Mouse (Mus musculus): ENCODE measurements around the gene Psma5. TPM values are rescaled to one million over a fixed set of nuclear protein-coding genes. Genes with fewer than 3 reads are reported as not detected.

Gene Psma5
- polyA plus RNA-seq (2012; rRNA removed) = 22.6 and 23.4 TPM in 2 replicates

DNA sequence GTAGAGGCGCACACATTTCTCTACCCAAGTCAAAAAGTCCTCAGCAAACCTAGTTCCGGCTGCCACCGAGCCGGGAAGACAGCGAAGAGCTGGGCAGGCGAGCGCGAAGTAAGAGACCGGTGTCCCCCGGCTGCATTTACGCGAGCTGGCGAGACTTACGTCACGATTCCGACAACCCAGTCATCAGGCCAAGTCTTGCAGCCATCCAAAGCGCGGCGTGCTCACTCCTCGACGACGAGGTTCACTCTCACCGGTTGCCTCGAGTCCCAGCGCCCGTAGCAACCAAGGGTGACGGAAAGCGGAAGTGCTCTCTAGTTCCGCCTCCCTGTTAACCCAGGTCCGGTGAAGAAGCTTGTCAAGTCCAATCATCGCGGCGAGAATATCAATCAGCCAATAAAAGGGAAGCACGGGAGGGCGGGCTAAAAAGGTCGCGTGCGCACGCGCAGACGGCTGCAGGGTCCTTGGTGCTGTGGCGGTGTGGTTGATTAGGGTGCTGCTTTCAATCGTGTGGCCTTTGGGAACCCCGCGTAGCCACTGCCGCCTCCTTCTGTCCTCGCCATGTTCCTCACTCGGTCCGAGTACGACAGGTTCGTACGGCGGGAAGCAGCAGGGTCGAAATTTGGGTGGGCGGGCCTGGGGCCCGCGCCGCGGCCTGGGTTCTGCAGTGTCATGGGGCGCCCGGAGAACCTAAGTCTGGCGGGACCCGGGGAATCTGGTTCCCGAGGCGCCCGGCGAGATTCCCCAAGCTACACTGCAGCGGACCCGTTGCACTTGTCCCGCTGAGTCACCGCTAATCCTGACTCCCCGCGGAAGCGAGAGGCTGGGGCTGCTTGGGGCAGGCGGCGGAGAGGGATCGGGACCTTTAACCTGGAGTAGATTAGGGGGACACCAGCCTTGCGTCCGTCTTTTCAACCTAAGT, at the start of gene Psma5:
TSS of gene Psma5 (plus strand) at position 208 of the 919 bp plus-strand sequence.

DNA sequence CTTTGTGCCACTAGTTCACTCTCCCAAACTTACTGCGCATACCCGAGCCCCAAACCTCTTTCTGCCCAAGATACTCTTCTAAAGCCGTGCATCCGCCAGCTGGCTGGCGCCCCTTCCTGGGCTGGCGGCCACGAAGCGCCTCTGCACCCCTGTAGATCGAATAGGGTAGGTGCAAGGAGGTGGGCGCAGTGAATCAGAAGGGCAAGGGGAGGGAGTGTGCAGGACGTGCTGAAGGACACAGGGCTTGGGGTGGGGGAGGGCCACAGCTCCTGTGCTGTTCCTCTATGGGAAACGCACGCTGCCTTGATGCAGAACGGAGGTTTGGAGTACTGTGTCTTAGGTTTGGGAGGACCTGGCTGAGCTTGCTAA, 46.0 kb upstream of the Psma5 start, which contains the start of gene Atxn7l2:
TSS of gene Atxn7l2 (minus strand) at position 164 of the 369 bp plus-strand sequence.

DNA sequence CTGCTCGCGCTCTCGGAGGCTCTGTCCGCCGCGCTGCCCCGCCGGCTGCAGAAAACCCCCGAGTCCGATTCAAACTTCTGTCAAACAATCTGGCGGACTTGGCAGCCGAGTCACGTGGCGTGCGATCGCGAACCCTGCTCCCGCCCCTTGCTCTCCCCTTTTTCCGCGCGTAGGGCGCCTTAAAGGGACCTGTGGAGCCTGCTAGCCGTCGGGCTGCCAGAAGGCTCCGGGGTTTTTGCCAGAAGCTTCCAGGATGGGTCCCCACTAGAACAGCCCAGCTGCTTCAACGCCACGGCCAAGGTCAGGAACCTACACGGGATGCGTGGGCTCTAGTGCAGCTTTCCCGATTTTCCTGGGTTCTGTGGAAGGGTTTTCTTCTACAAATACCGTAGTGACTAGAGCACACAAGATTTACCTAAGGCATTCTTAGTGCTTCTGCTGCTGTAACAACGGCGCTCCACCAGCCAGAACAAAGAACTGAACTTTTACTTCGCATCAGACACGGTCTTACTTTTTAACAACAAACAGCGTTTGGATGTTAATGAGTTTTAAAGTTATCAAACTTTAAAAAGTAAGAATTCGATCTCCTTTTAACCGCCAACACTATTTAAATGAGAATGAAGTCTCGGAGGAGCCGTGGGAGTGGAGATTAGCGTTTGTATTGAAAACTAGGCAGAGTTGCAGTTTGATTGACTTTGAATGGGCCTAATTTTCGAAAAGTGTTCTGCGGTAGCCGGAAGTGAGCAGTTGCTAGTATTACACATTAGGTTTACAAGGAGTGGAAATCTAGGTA, 30.0 kb upstream of the Psma5 start, which contains the start of gene Sypl2:
TSS of gene Sypl2 (minus strand) at position 91 of the 793 bp plus-strand sequence.

DNA sequence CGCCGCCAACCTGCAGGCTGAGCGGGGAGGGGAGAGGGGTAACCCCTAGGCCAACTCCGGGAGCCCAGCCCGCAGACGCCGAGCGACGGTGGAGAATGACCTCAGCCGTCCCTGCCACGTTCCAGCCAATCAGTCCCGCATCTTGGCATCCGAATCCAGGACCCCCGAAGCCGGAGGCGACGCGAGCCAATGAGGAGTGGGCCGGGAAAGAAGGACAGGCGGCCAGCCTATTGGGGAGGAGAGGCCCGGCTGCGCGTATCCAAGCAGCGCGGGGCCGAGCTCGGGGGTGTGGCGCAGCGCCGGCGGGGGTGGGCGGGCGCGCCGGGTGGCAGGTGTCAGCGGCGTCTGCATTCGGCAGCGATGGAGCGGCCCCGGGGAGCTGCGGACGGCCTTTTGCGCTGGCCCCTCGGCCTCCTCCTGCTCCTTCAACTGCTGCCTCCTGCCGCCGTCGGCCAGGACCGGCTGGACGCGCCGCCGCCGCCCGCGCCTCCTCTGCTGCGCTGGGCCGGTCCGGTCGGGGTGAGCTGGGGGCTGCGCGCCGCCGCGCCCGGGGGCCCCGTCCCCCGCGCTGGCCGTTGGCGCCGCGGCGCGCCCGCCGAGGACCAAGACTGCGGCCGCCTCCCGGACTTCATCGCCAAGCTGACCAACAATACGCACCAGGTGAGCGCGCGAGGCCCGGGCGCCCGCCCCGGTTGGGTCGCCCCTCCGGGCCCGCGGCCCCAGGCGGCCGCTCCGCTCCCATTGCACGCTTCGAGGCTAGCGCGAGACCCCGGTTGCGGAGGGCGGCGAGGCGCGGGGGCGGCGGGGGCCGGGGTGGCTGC, 27.3 kb downstream of the Psma5 start, which contains the start of gene Sort1:
TSS of gene Sort1 (plus strand) at position 302 of the 821 bp plus-strand sequence.

Other genes starting within 250 kb of the Psma5 start
- gene Gstm1, start 239.0 kb upstream of the Psma5 start, polyA plus RNA-seq (2012; rRNA removed) = 766 and 864 TPM in 2 replicates
- gene Gstm4, start 212.0 kb upstream of the Psma5 start, polyA plus RNA-seq (2012; rRNA removed) = 12.6 and 14.9 TPM in 2 replicates
- gene Ampd2, start 170.3 kb upstream of the Psma5 start, polyA plus RNA-seq (2012; rRNA removed) = 141 and 154 TPM in 2 replicates
- 2.2 and 2.3 TPM in 2 replicates for gene Gnat2, start 164.1 kb upstream of the Psma5 start, polyA plus RNA-seq (2012; rRNA removed)
- gene Gnai3, start 110.8 kb upstream of the Psma5 start, polyA plus RNA-seq (2012; rRNA removed) = 15.0 and 19.4 TPM in 2 replicates
- gene Gpr61, start 102.0 kb upstream of the Psma5 start, polyA plus RNA-seq (2012; rRNA removed) = 0.07 and 0.09 TPM in 2 replicates
- gene Amigo1, start 70.6 kb upstream of the Psma5 start, polyA plus RNA-seq (2012; rRNA removed) = 34.4 and 35.8 TPM in 2 replicates
- 10.4 and 13.1 TPM in 2 replicates for gene Cyb561d1, start 55.7 kb upstream of the Psma5 start, polyA plus RNA-seq (2012; rRNA removed)
- 5.9 and 7.4 TPM in 2 replicates for gene Atxn7l2, start 46.0 kb upstream of the Psma5 start, polyA plus RNA-seq (2012; rRNA removed)
- 0.66 and 0.67 TPM in 2 replicates for gene Sypl2, start 30.3 kb upstream of the Psma5 start, polyA plus RNA-seq (2012; rRNA removed)
- 105 and 121 TPM in 2 replicates for gene Sort1, start 27.2 kb downstream of the Psma5 start, polyA plus RNA-seq (2012; rRNA removed)
- gene Mybphl, start 108.0 kb downstream of the Psma5 start, polyA plus RNA-seq (2012; rRNA removed) = not detected in 2 replicates
- gene Psrc1, start 126.9 kb downstream of the Psma5 start, polyA plus RNA-seq (2012; rRNA removed) = 4.6 and 4.7 TPM in 2 replicates
- gene Celsr2, start 158.6 kb downstream of the Psma5 start, polyA plus RNA-seq (2012; rRNA removed) = 6.6 and 7.8 TPM in 2 replicates
- 32.2 and 34.6 TPM in 2 replicates for gene Sars, start 188.3 kb downstream of the Psma5 start, polyA plus RNA-seq (2012; rRNA removed)